18 mouse cellular contexts compared by ENCODE assay signal in genomic region chr9:118815543-118815942, GRCm38 (mm10).
A peak's percentile ranks its signal among the peaks of the same experiment; 100 is the strongest.
DNase-seq lines count a peak whose midpoint lies in the region; ATAC-seq and TF ChIP-seq lines count a peak whose summit lies in the region.
"Had no signal": no experiment of that assay in that cellular context is flagged by ENCODE, and none has a peak within 500 bp of the region (broad histone marks: within the 10 kb centered on the region; RNA-seq: fewer than 3 reads in every experiment).

No protein-coding gene starts in this region.

- no peak overlapping the region for H3K4me3 ChIP-seq in layer of hippocampus, adult 2 months
- H3K4me3 ChIP-seq in midbrain, postnatal 0 days (ENCODE audit: low read depth, low read length), result no peak overlapping the region
- no peak overlapping the region for H3K4me3 ChIP-seq in midbrain, embryonic 16.5 days (ENCODE audit: low read depth, low read length)
- H3K4me3 ChIP-seq in embryonic facial prominence, embryonic 15.5 days (replicated peaks), result no peak overlapping the region
- H3K4me3 ChIP-seq: intestine, embryonic 15.5 days; liver, embryonic 13.5 days; neural tube, embryonic 12.5 days had no signal

- no peak overlapping the region for H3K4me2 ChIP-seq in midbrain, postnatal 0 days (ENCODE audit: low read depth, low read length, poor library complexity, severe bottlenecking)
- H3K4me2 ChIP-seq in midbrain, embryonic 16.5 days (ENCODE audit: low read length), result no peak overlapping the region
- H3K4me2 ChIP-seq in embryonic facial prominence, embryonic 15.5 days (replicated peaks), result no peak overlapping the region
- H3K4me2 ChIP-seq: intestine, embryonic 15.5 days; liver, embryonic 13.5 days; neural tube, embryonic 12.5 days had no signal

- no peak for ATAC-seq in CD4-positive, CD25-positive, alpha-beta regulatory T cell, adult 4 months
- no peak for ATAC-seq in midbrain, postnatal 0 days (ENCODE audit: low FRiP score)
- no peak for ATAC-seq in midbrain, embryonic 16.5 days
- no peak for ATAC-seq in embryonic facial prominence, embryonic 15.5 days (ENCODE audit: insufficient number of reproducible peaks, low FRiP score, low TSS enrichment, low read depth)
- no peak for ATAC-seq in granulocyte monocyte progenitor cell, adult 5-6 weeks (replicated peaks; ENCODE audit: poor library complexity, severe bottlenecking)
- ATAC-seq: intestine, embryonic 15.5 days had no signal

- no peaks in the 10 kb centered on the region for H3K4me1 ChIP-seq in midbrain, postnatal 0 days (ENCODE audit: insufficient read depth, low read length)
- H3K4me1 ChIP-seq in midbrain, embryonic 16.5 days (ENCODE audit: control insufficient read depth, insufficient read depth, low read length), result no peaks in the 10 kb centered on the region
- peaks cover 22% of the 10 kb centered on the region for H3K4me1 ChIP-seq in embryonic facial prominence, embryonic 15.5 days
- H3K4me1 ChIP-seq: liver, embryonic 13.5 days had no signal

- no peak overlapping the region for H3K9ac ChIP-seq in midbrain, postnatal 0 days (replicated peaks; ENCODE audit: low read length, poor library complexity, severe bottlenecking)
- H3K9ac ChIP-seq in midbrain, embryonic 16.5 days (ENCODE audit: low read depth, low read length), result no peak overlapping the region
- no peak overlapping the region for H3K9ac ChIP-seq in embryonic facial prominence, embryonic 15.5 days
- H3K9ac ChIP-seq: intestine, embryonic 15.5 days; liver, embryonic 13.5 days; neural tube, embryonic 12.5 days had no signal

- TF ChIP-seq CTCF in layer of hippocampus, adult 2 months (conservative IDR thresholded peaks at IDR 0.05), result peak; percentile 48
- peak; percentile 44 for TF ChIP-seq CTCF in midbrain, postnatal 0 days (IDR thresholded peaks at IDR 0.05)

- DNase-seq in CD4-positive, CD25-positive, alpha-beta regulatory T cell, adult 2 months (ENCODE audit: low read depth, low spot score), result peak; percentile 22
- DNase-seq in layer of hippocampus, adult 2 months (ENCODE audit: low spot score in 2 of 2), result no peak
- DNase-seq in layer of hippocampus, adult 9-10 months (ENCODE audit: low spot score), result no peak
- no peak for DNase-seq in midbrain, postnatal 0 days (ENCODE audit: low spot score)
- DNase-seq: adrenal gland, adult 8-10 months; cerebellum, postnatal 10 days; embryo, embryonic 11 days; kidney, postnatal 14 days; liver, embryonic 13.5 days; midbrain, embryonic 14.5 days; right cerebral cortex, postnatal 14 days; thymus, postnatal 14 days had no signal

- no peaks in the 10 kb centered on the region for H3K9me3 ChIP-seq in midbrain, postnatal 0 days (ENCODE audit: low read length)
- 0 out of 2 replicates have a peak, but pooled peaks cover 2% of the 10 kb centered on the region for H3K9me3 ChIP-seq in midbrain, embryonic 16.5 days (replicated peaks; ENCODE audit: control insufficient read depth, low read length, poor library complexity, severe bottlenecking)
- no peaks in the 10 kb centered on the region for H3K9me3 ChIP-seq in embryonic facial prominence, embryonic 15.5 days (replicated peaks)
- H3K9me3 ChIP-seq: intestine, embryonic 15.5 days; liver, embryonic 13.5 days; neural tube, embryonic 12.5 days had no signal

- WGBS in midbrain, postnatal 0 days, result 98% methylated on average over 8 of the region's 8 CpGs
- 96% methylated on average over 8 of the region's 8 CpGs for WGBS in midbrain, embryonic 16.5 days
- 98% methylated on average over 8 of the region's 8 CpGs for WGBS in embryonic facial prominence, embryonic 15.5 days

- no peaks in the 10 kb centered on the region for H3K36me3 ChIP-seq in midbrain, postnatal 0 days (ENCODE audit: insufficient read depth, low read length)
- H3K36me3 ChIP-seq in midbrain, embryonic 16.5 days (ENCODE audit: control insufficient read depth, insufficient read depth, low read length), result no peaks in the 10 kb centered on the region
- H3K36me3 ChIP-seq in embryonic facial prominence, embryonic 15.5 days, result no peaks in the 10 kb centered on the region
- H3K36me3 ChIP-seq: intestine, embryonic 15.5 days; liver, embryonic 13.5 days; neural tube, embryonic 12.5 days had no signal

- H3K27ac ChIP-seq in layer of hippocampus, adult 2 months, result no peak overlapping the region
- H3K27ac ChIP-seq in midbrain, postnatal 0 days (ENCODE audit: low read depth, low read length), result no peak overlapping the region
- no peak overlapping the region for H3K27ac ChIP-seq in midbrain, embryonic 16.5 days (ENCODE audit: low read length)
- H3K27ac ChIP-seq in embryonic facial prominence, embryonic 15.5 days (replicated peaks), result 0 out of 2 replicates have a peak overlapping the region, but pooled peaks have one; percentile 28
- H3K27ac ChIP-seq: intestine, embryonic 15.5 days; liver, embryonic 13.5 days; neural tube, embryonic 12.5 days had no signal

- no peaks in the 10 kb centered on the region for H3K27me3 ChIP-seq in midbrain, postnatal 0 days (ENCODE audit: insufficient read depth, low read length)
- no peaks in the 10 kb centered on the region for H3K27me3 ChIP-seq in midbrain, embryonic 16.5 days (ENCODE audit: control insufficient read depth, insufficient read depth, low read depth, low read length)
- H3K27me3 ChIP-seq in embryonic facial prominence, embryonic 15.5 days, result no peaks in the 10 kb centered on the region
- H3K27me3 ChIP-seq: intestine, embryonic 15.5 days; liver, embryonic 13.5 days; neural tube, embryonic 12.5 days had no signal
